Mouse (Mus musculus): ENCODE data around the gene Gucd1.
A peak's percentile ranks its signal among the peaks of the same experiment; 100 is the strongest.
"Not testable (repeated sequence)": the region's sequence is repeated elsewhere in the genome, so short reads cannot be mapped to it uniquely, and the experiment has no call there.

Gene Gucd1

DNA sequence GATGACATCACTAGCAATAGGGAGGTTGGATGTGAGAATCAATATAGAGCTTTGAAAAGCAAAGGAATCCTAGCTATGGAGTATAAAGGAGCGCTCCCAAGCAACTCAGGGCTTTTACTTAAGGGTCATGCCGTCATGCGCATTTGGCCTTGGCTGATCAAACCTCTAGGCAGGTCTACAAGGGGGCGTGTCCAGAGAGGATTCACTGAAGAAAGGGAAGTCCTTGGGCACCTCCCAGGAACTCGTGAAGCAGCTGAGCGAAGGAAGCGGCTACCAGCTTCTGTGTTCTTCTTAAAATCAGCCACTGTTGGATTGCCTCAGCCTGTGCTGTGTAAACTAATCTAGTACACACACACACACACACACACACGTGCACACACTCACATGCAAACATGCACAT, 44.4 kb downstream of the Gucd1 start:
- DNase-seq (ENCODE audit: low spot score in 2 of 2) = no peak

- DNase-seq (ENCODE audit: low spot score in 2 of 2) = no peak
Observed at GRCm38 (mm10) chr10:75465781-75466550, 51.8 kb downstream of the Gucd1 start.

- no peak for DNase-seq (ENCODE audit: low spot score in 2 of 2)
Observed at GRCm38 (mm10) chr10:75462728-75463127, 55.0 kb downstream of the Gucd1 start.

DNA sequence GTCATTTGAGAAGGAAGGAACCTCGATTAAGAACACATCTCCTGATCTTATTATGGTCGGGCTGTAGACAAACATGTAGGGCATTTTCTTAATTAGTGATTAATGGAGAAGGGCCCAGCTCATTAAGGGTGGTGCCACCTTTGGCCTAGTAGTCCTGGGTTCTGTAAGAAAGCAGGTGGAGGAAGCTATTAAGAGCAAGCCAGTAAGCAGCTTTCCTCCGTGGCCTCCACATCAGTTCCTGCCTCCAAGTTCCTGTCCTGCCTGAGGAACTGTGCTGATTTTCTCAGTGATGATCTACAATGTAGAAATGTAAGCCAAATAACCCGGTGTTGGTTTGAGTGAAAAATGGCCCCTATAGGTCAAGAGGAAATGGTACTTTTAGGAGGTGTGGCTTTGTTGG, 59.4 kb downstream of the Gucd1 start:
- no peak for DNase-seq (ENCODE audit: low spot score in 2 of 2)

- no peak for DNase-seq (ENCODE audit: low spot score in 2 of 2)
Observed at GRCm38 (mm10) chr10:75457852-75458251, 59.9 kb downstream of the Gucd1 start.

GRCm38 (mm10) chr10:75456061-75456831, 61.5 kb downstream of the Gucd1 start:
- not testable (repeated sequence) for DNase-seq (ENCODE audit: low spot score in 2 of 2)

- DNase-seq (ENCODE audit: low spot score in 2 of 2) = no peak
Observed at GRCm38 (mm10) chr10:75451036-75451786, 66.6 kb downstream of the Gucd1 start.

DNA sequence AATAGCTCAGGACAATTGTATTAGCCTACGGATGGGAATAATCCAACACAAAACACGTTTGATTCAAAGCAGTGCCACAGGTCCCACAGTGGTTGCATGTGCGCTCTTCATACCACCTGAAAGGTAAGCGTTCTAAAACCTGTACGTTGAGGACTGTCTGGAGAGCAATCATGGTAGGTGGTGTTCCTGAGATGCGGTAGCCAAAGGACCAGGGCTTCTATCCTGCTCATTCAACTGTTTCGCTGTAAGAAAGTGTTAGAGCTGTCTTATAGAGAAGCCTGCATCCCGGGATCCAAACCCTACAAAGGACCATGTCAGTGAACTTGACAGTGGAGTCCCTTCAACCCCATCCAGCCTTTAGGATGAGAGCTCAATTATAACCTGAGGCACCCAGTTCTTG, 67.4 kb downstream of the Gucd1 start:
- no peak for DNase-seq (ENCODE audit: low spot score in 2 of 2)

- DNase-seq (ENCODE audit: low spot score in 2 of 2) = no peak
Observed at GRCm38 (mm10) chr10:75448806-75449420, 68.9 kb downstream of the Gucd1 start.

DNA sequence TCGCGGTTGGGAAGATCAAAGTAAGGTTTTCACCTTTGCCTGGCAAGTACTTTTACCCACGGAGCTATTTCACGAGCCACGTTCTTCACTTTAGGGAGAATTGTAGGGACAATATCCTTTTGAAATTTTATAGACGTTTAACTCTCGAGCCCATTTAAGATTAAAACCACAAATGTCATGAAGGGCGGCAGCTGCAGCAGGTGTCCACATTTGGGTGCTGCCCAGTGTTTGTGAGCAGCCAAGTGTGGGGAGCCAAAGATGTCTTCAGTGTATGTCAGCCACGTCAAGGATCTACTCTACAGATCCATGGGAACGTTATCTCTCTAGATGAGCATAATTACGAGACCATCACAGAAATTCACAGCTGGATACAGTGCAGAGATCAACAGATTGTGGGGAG, 70.3 kb downstream of the Gucd1 start:
- no peak for DNase-seq (ENCODE audit: low spot score in 2 of 2)

- DNase-seq (ENCODE audit: low spot score in 2 of 2) = no peak
Observed at GRCm38 (mm10) chr10:75446501-75447083, 71.2 kb downstream of the Gucd1 start.

DNA sequence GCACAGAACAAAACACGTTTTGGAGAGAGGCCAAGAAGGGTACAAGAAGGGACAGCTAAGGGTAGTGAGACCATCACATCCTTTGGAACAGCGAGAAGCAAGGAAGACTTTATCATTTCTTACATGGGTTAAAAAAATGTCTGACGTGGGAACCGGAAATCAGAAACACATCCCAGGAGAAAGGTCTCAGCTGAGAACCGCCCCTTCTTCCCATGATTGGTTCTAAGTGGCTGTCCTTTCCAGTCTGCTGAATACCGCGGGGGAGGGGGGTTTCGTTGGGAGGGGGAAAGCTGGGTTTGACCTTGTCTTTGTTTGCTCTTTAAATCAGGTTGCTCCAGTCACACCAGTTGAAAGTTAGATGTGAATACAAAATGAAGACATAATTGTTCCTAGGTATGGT, 72.7 kb downstream of the Gucd1 start:
- DNase-seq (ENCODE audit: low spot score in 2 of 2) = no peak

- DNase-seq (ENCODE audit: low spot score in 2 of 2) = no peak
Observed at GRCm38 (mm10) chr10:75444111-75444826, 73.5 kb downstream of the Gucd1 start.

DNA sequence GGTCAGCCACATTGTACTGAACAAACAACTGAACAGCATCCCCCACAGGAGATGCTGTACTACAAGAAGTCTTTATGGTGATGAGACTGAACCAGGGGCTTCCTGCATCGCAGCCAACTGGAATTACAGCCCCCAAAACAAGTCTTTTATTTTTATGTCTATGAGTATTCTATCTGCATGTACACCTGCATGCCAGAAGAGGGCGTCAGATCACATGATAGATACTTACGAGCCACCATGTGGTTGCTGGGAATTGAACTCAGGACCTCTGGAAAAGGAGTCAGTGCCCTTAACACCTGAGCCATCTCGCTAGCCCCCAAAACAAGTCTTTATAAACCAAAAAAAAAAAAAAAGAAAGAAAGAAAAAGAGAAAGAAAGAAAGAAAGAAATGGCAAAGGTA, 74.8 kb downstream of the Gucd1 start:
- DNase-seq (ENCODE audit: low spot score in 2 of 2) = no peak

GRCm38 (mm10) chr10:75441800-75442199, 76.0 kb downstream of the Gucd1 start:
- DNase-seq (ENCODE audit: low spot score in 2 of 2) = no peak

- DNase-seq (ENCODE audit: low spot score in 2 of 2) = no peak
Observed at GRCm38 (mm10) chr10:75440756-75441155, 77.0 kb downstream of the Gucd1 start.

GRCm38 (mm10) chr10:75439211-75439811, 78.5 kb downstream of the Gucd1 start:
- peak in 1 of 2 experiments; percentile 48 for DNase-seq (ENCODE audit: low spot score in 2 of 2)

GRCm38 (mm10) chr10:75438132-75438810, 79.5 kb downstream of the Gucd1 start:
- no peak for DNase-seq (ENCODE audit: low spot score in 2 of 2)

DNA sequence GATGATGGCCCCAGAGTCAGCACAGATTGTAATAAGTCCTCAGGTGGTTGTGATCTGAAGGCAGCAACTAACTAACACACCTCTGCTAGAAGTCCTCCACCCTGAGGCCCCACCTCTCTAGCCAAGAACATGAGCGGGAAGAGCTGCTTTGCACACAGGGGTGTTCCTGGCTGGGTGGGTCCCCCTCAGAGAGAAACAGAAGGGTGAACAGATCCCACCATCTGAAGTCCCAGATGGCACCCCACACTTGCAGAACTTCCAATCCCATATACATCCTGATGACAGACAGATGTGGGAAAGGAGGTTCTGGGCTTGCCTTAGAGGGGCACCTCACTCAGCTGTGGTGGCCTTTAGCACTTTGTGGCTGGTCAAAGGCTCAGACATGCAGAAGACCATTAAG, 80.5 kb downstream of the Gucd1 start:
- DNase-seq (ENCODE audit: low spot score in 2 of 2) = no peak

Measured in thymus, postnatal 10 days (tissue).